Mouse (Mus musculus) limb, embryonic 14.5 days (tissue): Measurements from ENCODE around the gene Sucla2. TPM values are rescaled to one million over a fixed set of nuclear protein-coding genes. Genes with fewer than 3 reads are reported as not detected.
"Not testable (repeated sequence)": the region's sequence is repeated elsewhere in the genome, so short reads cannot be mapped to it uniquely, and the experiment has no call there.

Experiments
- ATAC-seq: fragments of 200-750 bp; cut with Nextera tagmentation; 2 replicates; pipeline ENCODE4 v1.8.0; 2017; ENCODE audit warnings: low read depth, moderate number of reproducible peaks, moderate TSS enrichment; ENCODE audit not compliant: low FRiP score
- DNase-seq: peaks from one replicate; pipeline ENCODE4 v3.0.0-alpha.2; 2015; ENCODE audit warnings: low spot score
- H3K27ac ChIP-seq: fragments of 300-500 bp; sonication (generic); replicated peaks from 2 replicates; pipeline ENCODE4 v1.5.1; 2014; ENCODE audit warnings: low read depth, mild to moderate bottlenecking, low read length, moderate library complexity, mixed read lengths
- H3K27me3 ChIP-seq: fragments of 300-500 bp; sonication (generic); 2 replicates; pipeline ENCODE4 v1.6.1; 2014; ENCODE audit warnings: low read length, mixed read lengths; ENCODE audit not compliant: control insufficient read depth, insufficient read depth
- H3K36me3 ChIP-seq: fragments of 300-500 bp; sonication (generic); 2 replicates; pipeline ENCODE4 v1.6.1; 2014; ENCODE audit warnings: mild to moderate bottlenecking, low read length, moderate library complexity, mixed read lengths; ENCODE audit not compliant: control insufficient read depth, insufficient read depth
- H3K4me1 ChIP-seq: fragments of 300-500 bp; sonication (generic); 2 replicates; pipeline ENCODE4 v1.6.1; 2014; ENCODE audit warnings: antibody characterized with exemption, low read length, mixed read lengths; ENCODE audit not compliant: control insufficient read depth, insufficient read depth
- H3K4me2 ChIP-seq: fragments of 300-500 bp; sonication (generic); replicated peaks from 2 replicates; pipeline ENCODE4 v1.6.1; 2014; ENCODE audit warnings: low read depth, mild to moderate bottlenecking, low read length, moderate library complexity; ENCODE audit not compliant: severe bottlenecking
- H3K4me3 ChIP-seq: fragments of 300-500 bp; sonication (generic); replicated peaks from 2 replicates; pipeline ENCODE4 v1.5.1; 2014; ENCODE audit warnings: low read length
- H3K9ac ChIP-seq: fragments of 300-500 bp; sonication (generic); 2 replicates; pipeline ENCODE4 v1.6.1; 2014; ENCODE audit warnings: mild to moderate bottlenecking, low read depth, low read length, moderate library complexity; ENCODE audit not compliant: severe bottlenecking
- H3K9me3 ChIP-seq: fragments of 300-500 bp; sonication (generic); 2 replicates; pipeline ENCODE4 v1.6.1; 2016; ENCODE audit warnings: low read length; ENCODE audit not compliant: control insufficient read depth
- POLR2A ChIP-seq: fragments of 200-500 bp; IDR thresholded peaks from 2 replicates; pipeline ENCODE4 v1.8.0; 2012; ENCODE audit warnings: inconsistent platforms, mild to moderate bottlenecking, moderate library complexity, borderline replicate concordance; ENCODE audit not compliant: insufficient read depth, insufficient read length; ENCODE audit errors: extremely low read depth
- WGBS: fragments of 180-500 bp; shearing (Covaris S2); extraction: QIAGEN DNeasy Blood & Tissue Kit; methylation state at CpG from one replicate; pipeline ENCODE4 v1.1.7; 2014; 5-methylcytosine and 5-hydroxymethylcytosine counted together
- polyA plus RNA-seq, 2 experiments: library from polyadenylated mRNA; depleted of rRNA in 1 of 2; stranded (reverse) in 1 of 2; unstranded in 1 of 2; fragments of >200 nt; fragmentation: Nextera tagmentation in 1 of 2; extraction: Ambion mirVana in 1 of 2; gene quantifications; 2 replicates each; pipeline versions ENCODE4 v1.2.1 to v1.2.3; 2012 to 2014

Gene Sucla2
- polyA plus RNA-seq, 2 experiments: 55.6 to 94.4 TPM

DNA sequence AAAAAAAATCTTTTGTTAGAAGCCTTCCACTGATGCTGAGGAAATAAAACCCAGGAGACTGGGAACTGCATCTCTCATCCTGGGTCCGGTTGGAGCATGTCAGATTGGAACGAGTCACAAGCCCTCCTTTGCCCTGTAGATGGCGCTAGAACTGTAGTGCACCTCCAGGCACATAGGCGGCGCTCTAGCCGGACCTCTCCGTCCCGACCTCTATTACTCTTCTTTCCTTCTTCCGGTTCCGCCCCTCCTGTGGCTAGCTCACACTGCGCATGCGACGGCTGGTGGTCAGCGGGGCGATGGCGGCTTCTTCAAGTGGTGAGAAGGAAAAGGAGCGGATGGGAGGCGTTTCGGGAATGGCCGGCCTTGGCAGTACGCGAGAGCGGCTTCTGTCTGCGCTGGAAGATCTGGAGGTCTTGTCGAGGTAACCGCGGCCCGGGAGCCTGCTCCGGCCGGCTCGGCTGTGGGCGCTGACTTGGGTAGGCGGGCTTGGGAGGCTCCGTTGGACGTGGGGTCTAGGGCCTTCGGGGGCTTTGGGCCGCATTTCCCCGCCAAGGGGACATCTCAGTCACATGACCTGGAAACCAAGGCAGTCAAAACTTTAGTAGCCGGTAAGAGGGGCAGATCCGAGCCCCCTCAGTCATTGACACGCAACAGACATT, 15.2 kb upstream of the Sucla2 start, which contains the start of gene Med4:
Gene Med4 (plus strand): TSS at position 261 of the 659 bp plus-strand sequence.
- H3K36me3 ChIP-seq: peaks cover 20% of the 10 kb centered on the region
- no peak within 1 kb of the TSS for H3K27ac ChIP-seq
- peak within 1 kb of the TSS; percentile 79 for H3K9ac ChIP-seq
- peak within 1 kb of the TSS; percentile 88 for H3K4me3 ChIP-seq
- no peaks in the 10 kb centered on the region for H3K9me3 ChIP-seq
- DNase-seq: peak; percentile 94
- TF ChIP-seq POLR2A: peak; percentile 93; the same call in 1 of the 2 replicates
- H3K27me3 ChIP-seq: no peaks in the 10 kb centered on the region
- WGBS: under 1% methylated on average over 41 of the region's 41 CpGs
- H3K4me2 ChIP-seq: peak within 1 kb of the TSS; percentile 83
- ATAC-seq: peak; percentile 94
- H3K4me1 ChIP-seq: peaks cover 8% of the 10 kb centered on the region

DNA sequence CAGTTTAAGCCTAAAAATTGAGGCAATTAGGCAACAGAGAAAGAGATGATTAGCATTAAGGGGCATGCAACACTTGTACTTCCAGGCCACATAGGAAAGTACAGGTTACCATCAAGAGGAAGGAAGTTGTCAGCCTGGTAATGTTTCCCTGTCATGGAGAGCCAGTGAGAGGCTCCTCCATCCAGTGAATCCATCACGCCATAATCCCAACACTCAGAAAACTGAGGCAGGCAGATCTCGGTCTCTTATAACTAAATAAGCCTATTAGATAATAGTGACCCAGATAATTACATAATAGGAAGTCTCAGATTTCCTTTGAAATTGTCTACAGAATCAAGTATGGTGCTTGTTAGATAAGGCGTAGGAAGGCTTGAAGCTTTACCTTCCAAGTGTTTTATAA, 983 bp upstream of the Sucla2 start:
- no peak overlapping the region for H3K4me2 ChIP-seq
- no peak for DNase-seq
- no peaks in the 10 kb centered on the region for H3K36me3 ChIP-seq
- H3K4me1 ChIP-seq: no peaks in the 10 kb centered on the region
- H3K4me3 ChIP-seq: no peak overlapping the region
- no peak for ATAC-seq
- no peak overlapping the region for H3K9ac ChIP-seq
- H3K27ac ChIP-seq: no peak overlapping the region
- no peaks in the 10 kb centered on the region for H3K9me3 ChIP-seq
- WGBS: 71% methylated on average over 3 of the region's 3 CpGs
- no peak for TF ChIP-seq POLR2A
- H3K27me3 ChIP-seq: no peaks in the 10 kb centered on the region

DNA sequence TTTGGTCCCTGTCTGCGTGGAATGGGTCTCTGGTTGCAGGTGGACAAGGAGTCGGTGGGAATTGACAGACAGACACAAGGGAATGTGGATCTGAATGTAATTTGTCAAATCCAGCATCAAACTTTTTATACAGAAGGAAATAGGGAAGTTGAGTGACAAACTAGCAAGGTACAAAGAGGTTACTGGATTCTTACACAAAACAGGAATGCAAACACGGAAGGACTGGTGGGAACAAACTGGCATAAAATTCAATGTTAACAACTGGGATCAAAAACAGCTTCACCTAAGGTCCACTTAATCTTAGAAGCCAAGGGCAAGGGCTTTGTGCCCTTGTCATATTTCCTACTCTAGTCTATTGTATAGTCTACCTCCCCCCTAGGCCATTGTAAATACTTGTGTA, 3.5 kb downstream of the Sucla2 start:
- not testable (repeated sequence) for ATAC-seq, H3K9ac ChIP-seq, H3K4me3 ChIP-seq, H3K9me3 ChIP-seq, H3K27ac ChIP-seq, H3K4me1 ChIP-seq, H3K4me2 ChIP-seq, H3K27me3 ChIP-seq, H3K36me3 ChIP-seq, DNase-seq
- WGBS: 84% methylated on average over 3 of the region's 3 CpGs

GRCm38 (mm10) chr14:73533755-73534465, 8.8 kb downstream of the Sucla2 start:
- no peak overlapping the region for H3K27ac ChIP-seq
- H3K9me3 ChIP-seq: no peaks in the 10 kb centered on the region
- H3K36me3 ChIP-seq: no peaks in the 10 kb centered on the region
- DNase-seq (no peak), ATAC-seq (no peak)
- WGBS: 71% methylated on average over 6 of the region's 6 CpGs
- no peaks in the 10 kb centered on the region for H3K4me1 ChIP-seq
- H3K4me2 ChIP-seq: no peak overlapping the region
- no peak overlapping the region for H3K4me3 ChIP-seq
- no peak for TF ChIP-seq POLR2A
- H3K27me3 ChIP-seq: no peaks in the 10 kb centered on the region
- H3K9ac ChIP-seq: no peak overlapping the region

GRCm38 (mm10) chr14:73535641-73536040, 10.5 kb downstream of the Sucla2 start:
- no peak for DNase-seq
- Histone ChIP-seq H3K4me3 (no peak overlapping the region), H3K4me2 (no peak overlapping the region), H3K9ac (no peak overlapping the region), H3K27ac (no peak overlapping the region), H3K4me1 (no peaks in the 10 kb centered on the region), H3K36me3 (no peaks in the 10 kb centered on the region), H3K27me3 (no peaks in the 10 kb centered on the region), H3K9me3 (no peaks in the 10 kb centered on the region)
- ATAC-seq: no peak
- no peak for TF ChIP-seq POLR2A
- 88% methylated on average over 2 of the region's 2 CpGs for WGBS
